Mouse (Mus musculus) CH12.LX (cell line): ENCODE results near the gene Spata25. TPM values are rescaled to one million over a fixed set of nuclear protein-coding genes. Genes with fewer than 3 reads are reported as not detected.

ENCODE experiments used
- DNase-seq: peaks from one replicate; pipeline ENCODE4 v3.0.0-alpha.2; 2013; ENCODE audit errors: extremely low read depth
- H3K27ac ChIP-seq: 2 replicates; pipeline ENCODE4 v1.5.1; 2012; ENCODE audit warnings: low read depth, mild to moderate bottlenecking, control low read depth, moderate library complexity; ENCODE audit not compliant: insufficient read depth
- H3K27me3 ChIP-seq: replicated peaks from 2 replicates; pipeline ENCODE3; 2012; ENCODE audit warnings: inconsistent platforms
- H3K36me3 ChIP-seq, 2 experiments: replicated peaks in 1 of 2; 2 replicates each; pipeline versions ENCODE3 to v1.6.1; 2012; ENCODE audit warnings: inconsistent platforms in 1 of 2, low read length in 1 of 2, mild to moderate bottlenecking in 1 of 2, mixed read lengths in 1 of 2, moderate library complexity in 1 of 2; ENCODE audit not compliant: control insufficient read depth in 1 of 2, insufficient read depth in 1 of 2
- H3K4me1 ChIP-seq, 2 experiments: 2 replicates each; pipeline ENCODE4 v1.6.1; 2012; ENCODE audit warnings: inconsistent platforms in 1 of 2, moderate library complexity in 1 of 2; ENCODE audit not compliant: insufficient read depth in 2 of 2, control insufficient read depth in 1 of 2
- H3K4me2 ChIP-seq: 2 replicates; pipeline ENCODE4 v1.6.1; 2012; ENCODE audit warnings: low read depth, mild to moderate bottlenecking, control low read depth; ENCODE audit not compliant: poor library complexity, insufficient read depth, severe bottlenecking
- H3K4me3 ChIP-seq, 3 experiments: fragments of 150-350 bp in 1 of 3; sonication (generic) in 1 of 3; replicated peaks in 1 of 3; 2 replicates each; pipeline versions ENCODE3 to v1.5.1; 2011 to 2012; ENCODE audit warnings: low read depth in 2 of 3, low read length in 2 of 3, mild to moderate bottlenecking in 2 of 3, moderate library complexity in 2 of 3, control low read depth in 1 of 3, improper control_type of control experiment in 1 of 3, inconsistent platforms in 1 of 3, mixed read lengths in 1 of 3; ENCODE audit not compliant: poor library complexity in 1 of 3
- H3K79me2 ChIP-seq: replicated peaks from 2 replicates; pipeline ENCODE4 v1.6.1; 2012; ENCODE audit warnings: mild to moderate bottlenecking, moderate library complexity; ENCODE audit not compliant: control insufficient read depth, poor library complexity, insufficient read depth, severe bottlenecking; ENCODE audit errors: extremely low read depth
- H3K9ac ChIP-seq: 2 replicates; pipeline ENCODE4 v1.6.1; 2012; ENCODE audit warnings: low read depth, mild to moderate bottlenecking, control low read depth, moderate library complexity; ENCODE audit not compliant: insufficient read depth
- H3K9me3 ChIP-seq: replicated peaks from 2 replicates; pipeline ENCODE3; 2012; ENCODE audit warnings: low read length, inconsistent platforms, mixed read lengths
- E2F4 ChIP-seq: IDR thresholded peaks from 2 replicates; pipeline ENCODE4 v1.6.1; 2011; ENCODE audit warnings: low read depth, low read length, improper control_type of control experiment; ENCODE audit not compliant: insufficient replicate concordance
- EP300 ChIP-seq: IDR thresholded peaks from 2 replicates; pipeline ENCODE4 v1.6.1; 2011; ENCODE audit warnings: low read length, improper control_type of control experiment
- ETS1 ChIP-seq: conservative IDR thresholded peaks from 2 replicates; pipeline ENCODE4 v1.6.1; 2012; ENCODE audit warnings: low read depth, mild to moderate bottlenecking, inconsistent platforms, low read length, improper control_type of control experiment, moderate library complexity
- MAFK ChIP-seq: IDR thresholded peaks from 2 replicates; pipeline ENCODE4 v1.6.1; 2011; ENCODE audit warnings: low read length, improper control_type of control experiment; ENCODE audit not compliant: insufficient replicate concordance
- MAZ ChIP-seq: IDR thresholded peaks from 2 replicates; pipeline ENCODE4 v1.6.1; 2012; ENCODE audit warnings: low read depth, mild to moderate bottlenecking, inconsistent platforms, low read length, improper control_type of control experiment, moderate library complexity
- MEF2A ChIP-seq: IDR thresholded peaks from 2 replicates; pipeline ENCODE4 v1.6.1; 2014; ENCODE audit warnings: low read depth, mild to moderate bottlenecking, inconsistent platforms, low read length, improper control_type of control experiment, borderline replicate concordance
- NELFE ChIP-seq: IDR thresholded peaks from 2 replicates; pipeline ENCODE4 v1.6.1; 2011; ENCODE audit warnings: low read depth, low read length, improper control_type of control experiment
- NRF1 ChIP-seq: IDR thresholded peaks from 2 replicates; pipeline ENCODE4 v1.6.1; 2014; ENCODE audit warnings: low read depth, mild to moderate bottlenecking, inconsistent platforms, low read length, improper control_type of control experiment, moderate library complexity
- RCOR1 ChIP-seq: conservative IDR thresholded peaks from 2 replicates; pipeline ENCODE4 v1.6.1; 2012; ENCODE audit warnings: low read depth, mild to moderate bottlenecking, inconsistent platforms, low read length, improper control_type of control experiment
- SIN3A ChIP-seq: IDR thresholded peaks from 2 replicates; pipeline ENCODE4 v1.6.1; 2012; ENCODE audit warnings: low read length, improper control_type of control experiment, inconsistent platforms
- TCF12 ChIP-seq: IDR thresholded peaks from 2 replicates; pipeline ENCODE4 v1.6.1; 2014; ENCODE audit warnings: low read depth, mild to moderate bottlenecking, inconsistent platforms, low read length, improper control_type of control experiment
- USF1 ChIP-seq: IDR thresholded peaks from 2 replicates; pipeline ENCODE4 v1.6.1; 2014; ENCODE audit warnings: low read depth, mild to moderate bottlenecking, inconsistent platforms, low read length, improper control_type of control experiment
- ZC3H11A ChIP-seq: IDR thresholded peaks from 2 replicates; pipeline ENCODE4 v1.6.1; 2012; ENCODE audit warnings: low read depth, mild to moderate bottlenecking, inconsistent platforms, low read length, improper control_type of control experiment
- ZKSCAN1 ChIP-seq: IDR thresholded peaks from 2 replicates; pipeline ENCODE4 v1.6.1; 2012; ENCODE audit warnings: low read depth, inconsistent platforms, low read length, improper control_type of control experiment, borderline replicate concordance
- ZNF384 ChIP-seq: IDR thresholded peaks from 2 replicates; pipeline ENCODE4 v1.6.1; 2012; ENCODE audit warnings: low read depth, low read length, improper control_type of control experiment, inconsistent platforms
- dilution Hi-C: fragments of 300-500 bp; cut with MboI; formaldehyde crosslinking; loops from 2 replicates; pipeline ENCODE4 v1.14.3; 2020; ENCODE audit warnings: low sequenced_read_pairs; ENCODE audit not compliant: extremely low pct_unique_long_range_greater_than_20kb, extremely low pct_ligation_motif_present
- in situ Hi-C: fragments of 300-500 bp; cut with MboI; formaldehyde crosslinking; loops from 3 replicates; pipeline ENCODE4 v1.14.3; 2019; ENCODE audit warnings: low sequenced_read_pairs, low pct_ligation_motif_present, low pct_unique_long_range_greater_than_20kb, mixed read lengths
- polyA plus RNA-seq: library from polyadenylated mRNA; unstranded; fragments of >175 nt; gene quantifications from 2 replicates; pipeline ENCODE4 v1.2.1, GENCODE M21; 2012; ENCODE audit warnings: low read depth; ENCODE audit not compliant: insufficient read length
- total RNA-seq, 2 experiments: library from RNA; depleted of rRNA; stranded (reverse); fragments of 300-350 nt in 1 of 2; fragments of >200 nt in 1 of 2; gene quantifications; 2 replicates each; pipeline ENCODE4 v1.2.3; 2012 to 2014

Gene Spata25
- total and polyA plus RNA-seq, 3 experiments: not detected

GRCm38 (mm10) chr2:164781876-164782275 lies 46.5 kb downstream of the Spata25 start:
- Histone ChIP-seq H3K4me1 (peaks cover 7 to 16% of the 10 kb centered on the region in 2 experiments), H3K9ac (no peak overlapping the region), H3K9me3 (no peaks in the 10 kb centered on the region), H3K27ac (no peak overlapping the region), H3K27me3 (peaks cover 64% of the 10 kb centered on the region), H3K4me3 (no peak overlapping the region), H3K79me2 (no peaks in the 10 kb centered on the region), H3K4me2 (no peak overlapping the region), H3K36me3 (no peaks in the 10 kb centered on the region)
- TF ChIP-seq NELFE (no peak), NRF1 (no peak), E2F4 (no peak), SIN3A (no peak), TCF12 (no peak), MEF2A (no peak), ZKSCAN1 (no peak), MAZ (no peak), ZNF384 (no peak)
- no peak for DNase-seq
- dilution Hi-C loops: no loop called here
- in situ Hi-C loops: no loop called here

GRCm38 (mm10) chr2:164779481-164780086 lies 48.8 kb downstream of the Spata25 start, which contains the start of gene Tnnc2:
TSS of gene Tnnc2 (minus strand) at chr2:164779967.
- Histone ChIP-seq H3K36me3 (no peaks in the 10 kb centered on the region), H3K9me3 (no peaks in the 10 kb centered on the region), H3K4me2 (no peak within 1 kb of the TSS), H3K9ac (no peak within 1 kb of the TSS), H3K4me3 (no peak within 1 kb of the TSS), H3K27me3 (peaks cover 66% of the 10 kb centered on the region), H3K4me1 (peaks cover 0 to under 1% of the 10 kb centered on the region in 2 experiments; a peak in 2 of 4 replicates), H3K27ac (no peak within 1 kb of the TSS), H3K79me2 (no peaks in the 10 kb centered on the region)
- dilution Hi-C loops (no loop called here), in situ Hi-C loops (no loop called here)
- TF ChIP-seq USF1 (no peak), EP300 (no peak), ZC3H11A (no peak), MAFK (no peak), MEF2A (no peak), RCOR1 (no peak), ETS1 (no peak)
- DNase-seq: no peak
